Mouse (Mus musculus) spleen, postnatal 4 days (tissue): ENCODE measurements around the gene Rhoa.
"Not testable (repeated sequence)": the region's sequence is repeated elsewhere in the genome, so short reads cannot be mapped to it uniquely, and the experiment has no call there.

Experiments used
- DNase-seq, 2 experiments: peaks; one replicate each; pipeline ENCODE4 v3.0.0; 2022; ENCODE audit warnings: low spot score in 2 of 2

The Rhoa gene

GRCm38 (mm10) chr9:108305629-108306520 is at the start of gene Rhoa, which contains the start of gene Tcta:
Gene Rhoa, plus strand, starts transcription at chr9:108306129.
Gene Tcta, minus strand, starts transcription at chr9:108306160.
- peak; percentile 98 for DNase-seq

GRCm38 (mm10) chr9:108260526-108260925 is 45.4 kb upstream of the Rhoa start:
- DNase-seq: no peak

GRCm38 (mm10) chr9:108261865-108262264 is 44.1 kb upstream of the Rhoa start:
- DNase-seq: no peak

GRCm38 (mm10) chr9:108262494-108263049 is 43.4 kb upstream of the Rhoa start:
- no peak for DNase-seq

GRCm38 (mm10) chr9:108263131-108263681 is 42.7 kb upstream of the Rhoa start:
- no peak for DNase-seq

GRCm38 (mm10) chr9:108263690-108264190 is 42.2 kb upstream of the Rhoa start, which contains the start of gene Dag1:
Gene Dag1, minus strand, starts transcription at chr9:108263958.
- peak; percentile 99 for DNase-seq

GRCm38 (mm10) chr9:108264191-108264921 is 41.6 kb upstream of the Rhoa start:
- DNase-seq: peak; percentile 26 to 65

GRCm38 (mm10) chr9:108266261-108266935 is 39.5 kb upstream of the Rhoa start:
- no peak for DNase-seq

- DNase-seq: no peak
These were observed 38.2 kb upstream of the Rhoa start for GRCm38 (mm10) chr9:108267691-108268090.

GRCm38 (mm10) chr9:108268701-108269100 is 37.2 kb upstream of the Rhoa start:
- DNase-seq: not testable (repeated sequence)

GRCm38 (mm10) chr9:108271941-108272340 is 34.0 kb upstream of the Rhoa start:
- DNase-seq: no peak

- no peak for DNase-seq
These were observed 33.2 kb upstream of the Rhoa start for GRCm38 (mm10) chr9:108272691-108273090.

- DNase-seq: no peak
These were observed 32.4 kb upstream of the Rhoa start for GRCm38 (mm10) chr9:108273485-108273884.

- no peak for DNase-seq
These were observed 31.2 kb upstream of the Rhoa start for GRCm38 (mm10) chr9:108274476-108275330.

- no peak for DNase-seq
These were observed 30.6 kb upstream of the Rhoa start for GRCm38 (mm10) chr9:108275331-108275659.

GRCm38 (mm10) chr9:108278697-108279450 is 27.1 kb upstream of the Rhoa start:
- DNase-seq: peak; percentile 65 to 80

- no peak for DNase-seq
These were observed 25.7 kb upstream of the Rhoa start for GRCm38 (mm10) chr9:108280071-108280828.

- DNase-seq: peak; percentile 79 to 86
These were observed 21.5 kb upstream of the Rhoa start for GRCm38 (mm10) chr9:108284410-108284809.
